Mouse (Mus musculus): ENCODE measurements around the gene Ralgapb.

DNA sequence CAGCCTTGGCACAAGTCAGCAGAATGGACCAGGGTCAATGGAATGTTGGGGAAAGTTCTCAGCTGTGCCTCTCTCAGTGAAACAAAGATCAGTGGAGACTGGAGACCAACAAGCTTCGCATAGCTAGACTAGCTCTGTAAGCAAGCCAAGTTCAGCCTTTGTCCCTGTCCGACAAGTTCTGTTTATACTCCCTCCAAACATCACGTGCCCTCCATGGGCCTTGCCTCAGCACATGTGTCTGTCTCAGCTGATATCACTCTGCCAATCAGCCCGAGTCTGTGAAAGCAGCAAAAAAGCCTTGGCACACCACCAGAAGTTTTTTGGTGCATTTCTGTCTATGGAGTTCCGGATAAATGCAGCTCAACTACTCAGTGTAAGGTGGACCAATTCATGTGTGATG is 36.6 kb upstream of the Ralgapb start:
- TF ChIP-seq CTCF (IDR thresholded peaks at IDR 0.05; ENCODE audit: low read depth, low read length) (no peak), POLR2A (IDR thresholded peaks at IDR 0.05; ENCODE audit: insufficient read depth, low read length) (no peak), EP300 (IDR thresholded peaks at IDR 0.05; ENCODE audit: insufficient read depth, low read depth, low read length) (no peak)
